Mouse (Mus musculus) thymus, adult 2 months (tissue): ENCODE measurements around the gene Rad51d.

Source experiments
- CTCF ChIP-seq: fragments of 200-500 bp; IDR thresholded peaks from 2 replicates; pipeline ENCODE4 v1.5.1; 2012; ENCODE audit warnings: mild to moderate bottlenecking, control low read depth, low read length, moderate library complexity, borderline replicate concordance; ENCODE audit not compliant: control insufficient read depth, poor library complexity, insufficient read depth; ENCODE audit errors: extremely low read depth
- POLR2A ChIP-seq: fragments of 200-500 bp; IDR thresholded peaks from 2 replicates; pipeline ENCODE4 v1.6.1; 2012; ENCODE audit warnings: mild to moderate bottlenecking, low read length, control low read depth, moderate library complexity; ENCODE audit not compliant: control insufficient read depth, poor library complexity, insufficient read depth; ENCODE audit errors: extremely low read depth

GRCm38 (mm10) chr11:82865957-82866356 is 24.5 kb downstream of the Rad51d start:
- no peak for TF ChIP-seq CTCF
- no peak for TF ChIP-seq POLR2A
